Mouse (Mus musculus): ENCODE results near the gene Cd300c.

GRCm38 (mm10) chr11:114968752-114969207, at the start of gene Cd300c:
- no peak for TF ChIP-seq POLR2A (IDR thresholded peaks at IDR 0.05; ENCODE audit: low read depth, low read length)
- no peak for TF ChIP-seq CTCF (IDR thresholded peaks at IDR 0.05; ENCODE audit: borderline replicate concordance, insufficient read depth, low read length)

Measured in embryonic fibroblast, embryonic 13.5 days (primary cell).